Mouse (Mus musculus): ENCODE data around the gene Stk24.
"Not testable (repeated sequence)": the region's sequence is repeated elsewhere in the genome, so short reads cannot be mapped to it uniquely, and the experiment has no call there.

The Stk24 gene

DNA sequence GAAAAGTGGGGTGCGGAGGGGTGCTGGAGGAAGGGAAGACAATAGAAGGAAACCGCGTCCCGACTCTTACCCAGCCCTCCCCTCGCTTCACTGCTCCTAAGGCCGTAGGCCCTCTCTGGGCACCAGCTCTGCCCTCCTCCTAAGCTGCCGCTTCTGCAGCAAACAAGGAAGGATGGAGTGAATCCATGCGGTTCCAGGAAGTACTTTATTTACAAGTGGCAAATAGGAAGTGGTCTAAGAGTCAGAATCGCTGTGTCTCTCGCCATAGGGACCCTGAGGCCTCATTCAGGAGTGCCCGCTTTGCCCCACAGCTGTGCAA, at the start of gene Stk24:
Stk24 (minus strand) TSS at position 185 of the 319 bp plus-strand sequence.
- DNase-seq: no peak

DNA sequence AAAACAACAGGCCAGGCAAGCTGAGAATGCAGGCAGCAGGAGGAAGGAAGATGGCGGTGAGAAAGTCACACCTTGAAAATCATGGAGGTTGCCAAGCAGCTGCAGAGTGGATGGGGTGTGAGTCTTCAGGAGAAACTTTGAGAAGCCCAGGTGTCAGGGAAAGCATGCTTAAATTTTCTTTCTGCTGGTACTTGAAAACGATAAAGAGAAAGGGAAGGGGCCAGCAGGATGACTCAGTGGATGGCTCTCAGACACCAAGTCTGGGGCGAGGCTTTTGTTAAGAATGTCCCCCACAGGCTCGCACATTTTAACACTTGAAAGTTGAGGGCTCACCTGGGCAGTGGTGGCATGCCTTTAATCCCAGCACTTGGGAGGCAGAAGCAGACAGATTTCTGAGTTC, 48.3 kb upstream of the Stk24 start:
- no peak for DNase-seq

DNA sequence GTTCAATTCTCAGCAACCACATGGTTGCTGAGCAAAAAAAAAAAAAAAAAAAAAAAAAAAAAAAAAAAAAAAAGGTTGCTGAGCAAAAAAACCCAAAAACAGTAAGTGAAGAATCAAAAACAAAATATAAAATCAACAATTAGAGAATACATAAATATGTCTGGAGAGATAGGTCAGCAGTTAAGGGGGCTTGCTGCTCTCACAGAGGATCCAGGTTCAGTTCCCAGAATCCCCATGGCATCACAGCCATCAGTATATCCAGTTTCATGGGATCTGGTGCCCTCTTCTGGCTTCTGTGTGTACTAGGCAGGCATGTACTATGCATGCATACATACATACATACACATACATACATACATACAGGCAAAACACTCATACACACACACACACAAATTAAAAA, 46.9 kb upstream of the Stk24 start:
- no peak for DNase-seq

DNA sequence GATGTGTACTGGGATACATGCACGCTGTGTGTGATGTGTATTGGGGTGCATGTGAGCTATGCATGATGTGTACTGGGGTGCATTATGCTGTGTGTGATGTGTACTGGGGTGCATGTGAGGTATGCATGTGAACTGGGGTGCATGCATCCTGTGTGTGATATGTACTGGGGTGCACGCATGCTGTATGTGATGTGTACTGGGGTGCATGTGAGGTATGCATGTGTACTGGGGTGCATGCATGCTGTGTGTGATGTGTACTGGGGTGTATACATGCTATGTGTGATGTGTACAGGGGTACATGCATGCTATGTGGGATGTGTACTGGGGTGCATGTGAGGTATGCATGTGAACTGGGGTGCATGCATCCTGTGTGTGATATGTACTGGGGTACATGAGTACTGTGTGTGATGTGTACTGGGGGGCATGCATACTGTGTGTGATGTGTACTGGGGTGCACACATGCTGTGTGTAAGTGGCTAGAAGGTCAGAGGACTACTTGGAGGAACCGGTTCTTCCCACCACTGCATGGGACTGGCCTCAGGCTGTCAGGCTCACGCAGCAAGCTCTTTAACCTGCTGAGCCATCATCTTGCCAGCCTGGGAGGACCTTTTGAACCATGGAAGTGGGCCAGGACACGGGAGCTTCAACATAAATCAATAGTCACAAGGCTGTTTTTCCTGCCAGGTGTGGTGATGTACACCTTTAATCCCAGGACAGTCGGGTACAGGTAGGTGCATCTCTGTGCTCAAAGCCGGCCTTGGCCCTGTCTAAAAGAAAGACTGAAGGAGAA, 45.4 kb upstream of the Stk24 start:
- no peak for DNase-seq

DNA sequence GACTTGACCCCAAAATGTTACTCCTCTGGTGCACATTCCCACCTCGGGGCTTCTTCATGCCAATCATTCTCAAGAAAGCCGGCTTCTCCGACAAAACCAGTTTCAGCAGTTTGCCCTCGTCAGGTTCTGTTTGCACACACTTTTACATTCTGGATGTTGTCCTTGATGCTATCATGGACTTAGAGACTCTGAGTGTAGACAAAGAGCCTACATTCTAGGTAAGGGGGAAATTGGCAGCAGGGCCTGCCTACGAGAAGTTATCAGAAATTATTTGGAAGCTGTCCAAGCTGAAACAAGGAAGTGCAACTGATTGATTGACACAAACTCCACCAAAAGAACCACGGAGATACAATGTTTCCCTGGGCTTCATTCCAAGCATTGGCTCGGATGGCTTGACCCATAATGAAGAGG, 43.5 kb upstream of the Stk24 start:
- no peak for DNase-seq

DNA sequence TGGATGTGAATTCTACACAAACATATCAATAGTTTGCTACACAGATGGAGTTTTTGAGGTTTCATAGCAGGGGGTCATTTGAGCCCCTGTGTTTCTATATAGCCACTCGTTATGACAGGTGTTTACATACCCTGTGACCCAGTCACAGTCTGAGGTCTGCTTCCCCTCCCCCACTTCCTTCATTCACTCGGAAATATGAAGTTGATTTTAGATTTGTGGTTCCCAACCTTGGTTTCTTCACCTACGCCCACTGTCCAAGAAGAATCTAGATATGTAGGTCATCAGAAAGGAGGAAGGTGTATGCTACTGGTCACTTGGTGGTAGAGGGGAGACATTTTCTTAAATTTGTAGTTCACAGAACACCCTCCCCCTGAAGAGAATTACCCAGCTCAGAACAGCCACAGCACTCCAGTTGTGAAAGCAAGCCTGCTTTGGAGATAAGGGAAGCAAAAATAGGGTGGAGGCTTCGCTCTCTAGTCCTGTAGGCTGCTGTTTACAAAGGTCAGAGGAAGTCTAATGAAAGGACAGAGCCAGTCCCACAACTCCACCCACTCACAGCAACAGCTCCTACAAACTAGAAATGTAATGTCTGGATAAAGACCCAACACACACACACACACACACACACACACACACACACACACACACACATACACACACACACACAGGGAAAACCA, 43.0 kb upstream of the Stk24 start:
- DNase-seq: no peak

DNA sequence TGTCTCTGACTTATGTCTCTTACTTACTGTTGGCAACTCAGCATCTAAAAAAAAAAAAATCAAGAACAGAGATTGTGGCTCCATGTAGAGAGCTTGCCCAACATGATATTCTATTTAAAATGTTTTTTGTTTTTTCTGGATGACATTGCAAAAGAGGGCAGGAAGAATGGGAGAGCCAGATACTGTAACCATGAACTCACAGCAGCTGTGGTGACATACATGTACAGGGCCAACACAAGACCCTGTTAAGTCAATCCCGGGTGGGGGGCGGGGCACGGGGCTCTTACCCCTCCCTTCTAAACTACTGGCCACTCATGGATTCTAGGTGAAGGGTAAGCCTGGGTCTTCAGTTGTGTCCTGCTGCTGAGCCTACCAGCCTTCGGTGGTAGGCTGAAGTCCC, 42.2 kb upstream of the Stk24 start:
- DNase-seq: no peak

DNA sequence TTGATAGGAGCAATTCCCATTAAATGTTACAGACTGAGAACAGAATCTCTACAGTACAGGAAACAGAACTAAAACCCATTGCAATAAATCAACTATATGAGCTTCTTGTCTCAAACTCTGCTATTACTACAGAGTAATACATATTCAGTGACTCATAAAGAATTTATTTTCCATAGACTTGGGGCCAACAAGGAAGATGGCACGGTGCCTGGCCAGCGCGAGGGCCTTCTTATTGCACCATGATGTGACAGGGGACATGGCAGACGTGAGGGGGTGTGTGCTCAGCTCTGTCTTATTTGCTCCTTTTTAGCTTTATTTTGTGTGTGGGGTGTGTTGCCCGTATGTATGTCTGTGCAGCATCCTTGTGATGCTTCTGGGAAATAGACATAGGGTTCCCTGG, 37.8 kb upstream of the Stk24 start:
- DNase-seq: no peak

DNA sequence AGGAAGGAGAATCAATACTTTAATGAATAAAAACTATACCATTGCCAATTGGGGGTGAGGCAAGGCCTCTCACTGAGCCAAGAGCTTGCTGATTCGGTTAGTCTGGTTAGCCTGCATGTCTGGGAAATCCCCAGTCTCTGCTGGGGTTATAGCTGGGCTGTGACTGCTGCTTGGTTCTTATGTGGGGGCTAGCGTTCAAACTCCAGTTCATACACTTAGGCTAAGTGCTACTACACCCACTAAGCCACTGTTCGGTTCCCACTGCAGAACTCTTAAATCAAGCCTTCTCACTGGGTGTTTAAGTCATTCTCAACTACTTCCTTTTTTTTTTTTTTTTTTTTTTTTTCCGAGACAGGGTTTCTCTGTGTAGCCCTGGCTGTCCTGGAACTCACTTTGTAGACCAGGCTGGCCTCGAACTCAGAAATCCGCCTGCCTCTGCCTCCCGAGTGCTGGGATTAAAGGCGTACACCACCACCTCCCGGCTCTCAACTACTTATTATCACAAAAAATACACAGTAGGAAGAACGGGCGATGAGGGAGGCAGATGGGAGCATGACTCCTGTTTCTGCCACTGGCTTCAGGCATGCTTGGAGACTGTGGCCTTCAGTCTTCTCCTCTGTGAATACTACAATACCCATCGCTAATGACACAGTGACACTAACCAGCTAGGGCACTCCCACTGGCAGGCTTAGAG, 37.0 kb upstream of the Stk24 start:
- no peak for DNase-seq

DNA sequence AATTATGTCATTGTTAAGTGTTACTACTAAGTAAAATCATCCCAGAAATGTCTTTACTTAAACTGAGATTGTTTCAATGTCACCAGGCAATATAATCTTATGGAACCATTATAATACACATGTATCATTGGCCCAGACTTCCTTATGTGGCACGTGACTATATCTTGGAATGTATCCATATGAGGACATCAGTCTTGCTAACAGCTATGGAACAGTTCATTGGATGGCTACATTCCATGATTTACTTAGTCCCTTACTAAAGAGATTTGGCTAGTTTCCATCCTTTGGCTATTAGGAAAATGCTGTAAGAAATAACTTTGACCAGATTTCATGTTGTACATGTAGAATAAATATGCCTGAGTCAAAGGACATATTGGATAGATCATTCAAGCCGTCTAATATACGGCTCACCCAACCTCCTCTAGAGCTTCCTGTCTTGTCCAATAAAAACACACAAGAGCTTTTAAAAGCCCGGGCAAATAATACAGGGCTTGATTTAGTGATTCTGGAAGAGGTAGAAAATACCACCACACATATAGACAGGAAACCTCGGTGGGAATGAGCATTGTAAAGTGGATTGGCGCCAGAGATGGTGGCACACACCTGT, 34.9 kb upstream of the Stk24 start:
- DNase-seq: no peak

DNA sequence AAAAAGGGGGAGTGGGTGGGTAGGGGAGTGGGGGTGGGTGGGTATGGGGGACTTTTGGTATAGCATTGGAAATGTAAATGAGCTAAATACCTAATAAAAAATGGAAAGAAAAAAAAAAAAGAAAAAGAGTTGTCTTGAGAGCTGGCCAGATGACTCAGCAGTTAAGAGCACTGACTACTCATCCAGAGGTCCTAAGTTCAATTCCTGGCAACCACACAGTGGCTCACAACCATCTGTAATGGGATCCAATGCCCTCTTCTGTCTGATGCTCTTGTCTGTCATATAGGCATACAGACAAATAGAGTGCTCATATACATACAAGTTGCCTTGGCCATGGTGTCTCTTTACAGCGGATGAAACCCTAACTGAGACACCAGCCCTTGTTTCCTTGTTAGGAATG, 33.9 kb upstream of the Stk24 start:
- not testable (repeated sequence) for DNase-seq

DNA sequence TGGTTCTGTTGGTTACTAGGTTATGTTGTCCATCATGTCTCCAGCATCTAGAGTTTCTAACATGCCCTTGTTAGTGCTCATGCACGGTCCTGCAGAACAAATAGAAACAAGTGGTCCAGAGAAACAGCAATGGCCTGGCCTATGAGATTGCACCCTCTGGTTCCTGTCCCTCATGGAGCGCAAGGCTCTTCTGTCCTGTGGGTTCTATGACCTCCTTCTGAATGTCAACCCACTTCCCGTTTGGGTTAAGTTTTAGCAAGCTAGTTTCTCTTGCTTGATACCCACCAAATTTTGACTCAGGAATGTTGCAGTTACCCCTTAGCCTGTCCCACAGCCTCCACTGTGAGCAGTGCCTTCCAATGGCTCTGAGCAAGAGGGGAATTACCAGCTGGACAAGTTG, 29.1 kb upstream of the Stk24 start:
- DNase-seq: no peak

DNA sequence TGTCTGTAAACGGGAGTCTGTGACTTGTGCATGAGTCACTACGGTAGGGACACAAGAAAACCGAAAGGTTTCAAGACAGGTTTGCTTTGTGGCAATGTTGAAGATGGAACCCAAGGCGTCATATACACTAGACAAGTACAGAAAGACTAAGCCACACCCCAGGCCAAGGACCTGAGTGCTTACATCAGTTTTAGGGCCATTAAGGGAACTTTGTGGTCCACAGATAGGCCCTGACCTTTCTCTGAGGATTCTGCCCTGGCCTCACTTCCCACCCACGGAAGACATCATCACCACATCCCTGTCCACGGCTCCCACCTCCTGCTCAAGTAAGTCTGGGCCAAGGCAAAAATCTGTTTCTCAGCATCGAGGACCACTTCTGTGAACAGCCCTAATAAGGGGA, 27.1 kb upstream of the Stk24 start:
- DNase-seq: no peak

DNA sequence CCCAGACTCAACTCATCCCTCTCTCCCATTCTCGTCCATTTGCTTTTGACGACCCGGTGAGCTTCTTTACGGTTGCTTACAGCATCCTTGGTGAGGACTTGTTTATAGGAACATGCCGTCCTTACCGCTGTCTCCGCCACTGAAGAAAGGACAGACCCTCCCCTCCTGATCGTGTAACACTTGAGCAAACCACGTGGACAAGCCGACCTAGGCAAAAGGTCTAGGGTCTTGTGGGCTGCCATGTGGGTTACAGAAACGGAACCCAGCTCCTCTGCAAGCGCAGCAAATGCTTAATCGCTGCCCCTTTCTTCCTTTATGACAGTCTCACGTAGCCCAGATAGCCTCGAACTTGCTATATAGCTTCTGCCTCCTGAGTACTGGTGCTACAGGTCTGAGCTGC, 25.7 kb upstream of the Stk24 start:
- DNase-seq: no peak

DNA sequence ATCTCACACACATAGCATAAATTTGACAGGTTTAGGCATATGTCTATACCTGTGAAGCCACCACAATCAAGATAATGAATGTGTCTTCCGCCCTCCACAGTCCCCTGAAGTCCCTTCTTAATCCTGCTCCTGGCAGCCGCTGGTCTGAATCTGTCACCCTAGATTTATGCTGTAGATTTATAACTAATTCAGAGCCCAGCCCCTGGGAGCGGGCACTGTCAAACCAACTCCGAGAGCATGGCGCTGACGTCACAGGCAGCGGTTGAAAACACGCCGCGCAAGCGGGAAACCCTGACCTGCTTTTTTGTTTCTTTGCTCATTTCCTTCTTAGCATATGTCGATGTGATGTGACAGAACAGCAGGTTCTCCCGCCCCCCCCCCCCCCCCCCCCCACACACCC, 25.3 kb upstream of the Stk24 start:
- peak; percentile 65 for DNase-seq

DNA sequence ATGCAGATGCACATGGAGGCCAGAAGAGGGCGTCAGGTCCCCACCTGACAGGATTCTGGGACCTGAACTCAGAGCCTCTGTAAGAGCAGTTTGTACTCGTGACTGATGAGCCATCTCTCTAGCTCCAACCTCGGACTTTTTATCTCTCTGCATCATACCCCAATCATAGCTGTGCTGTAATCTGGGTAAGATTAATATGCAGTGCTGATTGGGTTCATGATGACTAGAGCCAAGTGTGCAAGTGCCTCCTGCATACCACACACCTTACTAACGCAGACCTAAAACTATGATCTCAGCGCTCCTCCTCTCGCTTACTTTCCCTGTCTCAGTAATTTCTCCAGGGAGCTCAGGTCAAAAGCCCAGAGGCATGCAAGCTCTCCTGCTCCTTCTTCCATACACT, 19.9 kb upstream of the Stk24 start:
- no peak for DNase-seq

DNA sequence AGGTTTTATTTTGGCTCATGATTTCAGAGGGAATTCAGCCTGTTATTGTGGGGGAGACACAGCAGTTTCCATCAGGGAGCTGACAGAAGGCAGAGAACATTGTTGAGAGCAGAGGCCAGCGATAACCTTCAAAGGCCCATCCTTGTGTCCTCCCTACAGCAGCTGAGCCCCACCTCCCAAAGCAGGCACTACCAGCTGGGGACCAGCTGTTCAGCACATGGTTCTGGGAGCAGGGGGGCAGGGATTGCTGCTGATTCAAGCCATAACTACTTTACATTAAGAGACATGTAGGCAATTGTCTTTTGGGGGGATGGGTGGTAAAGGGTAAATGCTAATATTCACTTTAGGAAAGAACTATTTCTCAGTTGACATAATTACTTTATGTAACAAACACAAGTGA, 17.7 kb upstream of the Stk24 start:
- DNase-seq: peak; percentile 49

DNA sequence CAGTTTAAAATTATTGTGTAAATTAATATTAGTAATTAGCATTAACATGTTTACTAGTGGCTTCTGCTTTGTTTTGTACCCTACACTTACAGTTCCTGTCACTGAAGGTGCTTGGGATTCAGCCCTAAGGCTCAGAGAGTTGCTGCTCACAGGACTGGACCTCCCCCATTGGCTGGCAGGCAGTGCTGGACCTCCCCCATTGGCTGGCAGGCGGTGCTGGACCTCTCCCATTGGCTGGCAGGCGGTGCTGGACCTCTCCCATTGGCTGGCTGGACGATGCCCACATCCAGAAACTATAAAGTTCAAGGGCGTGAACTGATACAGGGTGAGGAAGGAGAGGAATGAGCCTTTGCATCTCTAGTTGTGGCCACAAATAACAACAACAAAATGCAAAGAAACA, 15.3 kb upstream of the Stk24 start:
- no peak for DNase-seq

DNA sequence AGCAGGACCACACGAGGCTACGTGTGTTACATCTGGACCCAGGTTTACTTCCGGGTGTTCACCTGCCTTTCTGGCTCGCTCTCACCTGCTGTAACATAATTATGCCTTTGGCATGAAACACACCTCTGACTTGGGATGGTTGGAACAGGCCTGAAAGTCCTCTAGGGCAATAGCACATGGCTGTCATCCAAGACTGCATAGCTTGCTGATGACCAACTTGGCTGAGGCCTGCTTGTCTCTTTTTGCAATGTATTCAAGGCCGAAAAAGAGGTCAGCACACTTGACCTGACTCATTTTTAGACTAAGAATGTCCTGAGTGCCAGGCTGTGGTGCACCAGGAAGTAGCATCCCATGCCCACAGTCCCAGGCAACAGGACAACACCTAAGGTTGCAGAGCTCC, 12.1 kb upstream of the Stk24 start:
- no peak for DNase-seq

DNA sequence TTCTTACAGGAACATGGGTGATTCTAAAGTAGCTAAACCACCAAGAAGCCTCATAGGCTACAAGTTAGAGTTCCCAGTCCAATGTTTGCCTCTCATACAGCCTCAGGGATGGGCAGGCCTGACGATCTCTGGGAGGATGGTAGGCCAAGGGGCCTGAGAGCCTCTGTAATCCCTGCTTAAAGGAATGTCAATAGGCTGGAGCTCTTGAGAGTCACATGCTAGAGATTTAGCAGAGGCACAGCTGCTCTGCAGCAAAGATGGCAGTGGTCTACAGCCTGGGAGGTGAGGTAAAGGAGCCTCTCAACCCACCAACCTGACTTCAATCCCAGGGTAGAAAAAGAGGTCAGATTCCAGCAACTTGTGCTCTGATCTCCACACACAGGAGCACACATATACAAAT, 7.9 kb upstream of the Stk24 start:
- DNase-seq: no peak

DNA sequence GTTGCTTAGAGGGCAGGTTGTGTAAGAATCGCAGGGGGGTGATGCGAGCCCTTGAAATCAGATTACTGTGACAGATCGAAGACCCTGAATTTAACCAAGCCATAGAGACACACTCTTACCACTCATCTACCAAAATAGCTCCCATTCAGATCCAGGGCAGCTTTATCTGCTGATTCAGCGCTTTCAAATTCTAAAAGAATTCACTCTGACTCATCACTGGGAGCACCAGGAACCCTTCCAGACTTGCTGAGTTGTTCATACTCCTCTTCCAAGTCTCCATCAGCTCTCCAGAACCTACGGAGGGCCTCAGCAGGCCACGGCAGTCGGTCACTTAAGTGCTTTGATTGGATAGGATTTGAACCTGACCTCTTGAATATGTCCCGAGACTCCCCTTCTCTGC, 5.6 kb upstream of the Stk24 start:
- no peak for DNase-seq

DNA sequence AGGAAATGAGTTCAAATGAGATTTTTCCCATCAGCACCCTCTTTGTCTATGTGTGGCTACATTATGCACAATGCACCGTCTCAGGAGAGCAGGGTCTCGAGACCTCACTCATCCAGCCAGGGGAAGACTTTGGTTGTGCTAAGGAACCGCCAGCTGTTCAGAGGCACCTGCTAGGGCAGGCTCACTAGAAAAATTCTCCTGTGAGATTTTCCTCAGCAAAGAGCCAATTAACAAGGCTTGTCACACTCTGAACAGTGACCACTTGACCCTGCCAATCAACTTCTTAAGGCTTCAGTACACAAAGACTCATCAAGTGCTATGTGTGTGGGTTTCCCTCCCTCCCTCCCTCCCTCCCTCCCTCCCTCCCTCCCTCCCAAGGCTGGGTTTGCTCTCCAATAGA, 4.0 kb upstream of the Stk24 start:
- peak; percentile 45 for DNase-seq

DNA sequence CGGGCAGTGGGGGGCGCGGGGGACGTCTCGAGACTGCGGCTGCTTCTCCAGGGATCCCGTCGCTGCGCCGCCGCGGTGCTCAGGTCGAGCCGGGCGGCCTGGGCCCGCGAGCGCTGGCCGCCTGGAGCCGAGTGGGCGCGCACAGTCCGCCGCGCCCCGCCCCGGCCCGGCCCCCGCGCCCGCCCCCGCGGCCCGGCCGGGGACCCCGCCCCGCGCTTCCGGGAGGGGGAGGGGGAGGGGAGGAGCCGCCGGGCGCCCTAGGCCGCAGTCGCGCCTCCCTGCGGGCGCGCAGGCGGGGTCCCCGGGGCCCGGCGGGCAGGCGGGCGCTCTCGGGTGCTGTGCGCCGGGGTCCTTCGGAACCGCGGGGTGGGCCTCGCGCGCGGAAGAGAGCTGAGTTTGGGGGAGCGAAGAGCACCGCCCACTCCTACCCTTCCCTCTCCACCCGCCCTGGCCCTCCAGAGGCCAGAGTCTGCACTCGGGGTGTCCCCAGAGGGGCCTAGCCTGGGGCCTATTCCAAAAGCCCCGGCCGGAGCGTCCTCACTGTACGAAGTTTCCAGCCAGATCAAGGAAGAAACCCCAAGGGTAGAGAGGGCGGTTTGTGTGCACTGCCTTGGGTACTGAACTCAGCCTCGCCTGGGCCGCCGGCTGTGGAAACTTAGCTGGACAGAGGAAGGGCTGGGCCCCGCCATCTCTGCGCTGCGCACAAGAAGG, 540 bp downstream of the Stk24 start:
- peak; percentile 92 for DNase-seq

Data from embryo, embryonic 11 days (tissue).